Mouse (Mus musculus) CD8-positive naive resting alpha-beta T cell, adult 2 months (primary cell): ENCODE measurements around the gene Gin1.
"Not testable (repeated sequence)": the region's sequence is repeated elsewhere in the genome, so short reads cannot be mapped to it uniquely, and the experiment has no call there.

ENCODE experiments used
- DNase-seq, 2 experiments: peaks; one replicate each; pipeline ENCODE4 v3.0.0; 2022; ENCODE audit warnings: low read depth in 2 of 2, low spot score in 2 of 2

Gin1 gene

DNA sequence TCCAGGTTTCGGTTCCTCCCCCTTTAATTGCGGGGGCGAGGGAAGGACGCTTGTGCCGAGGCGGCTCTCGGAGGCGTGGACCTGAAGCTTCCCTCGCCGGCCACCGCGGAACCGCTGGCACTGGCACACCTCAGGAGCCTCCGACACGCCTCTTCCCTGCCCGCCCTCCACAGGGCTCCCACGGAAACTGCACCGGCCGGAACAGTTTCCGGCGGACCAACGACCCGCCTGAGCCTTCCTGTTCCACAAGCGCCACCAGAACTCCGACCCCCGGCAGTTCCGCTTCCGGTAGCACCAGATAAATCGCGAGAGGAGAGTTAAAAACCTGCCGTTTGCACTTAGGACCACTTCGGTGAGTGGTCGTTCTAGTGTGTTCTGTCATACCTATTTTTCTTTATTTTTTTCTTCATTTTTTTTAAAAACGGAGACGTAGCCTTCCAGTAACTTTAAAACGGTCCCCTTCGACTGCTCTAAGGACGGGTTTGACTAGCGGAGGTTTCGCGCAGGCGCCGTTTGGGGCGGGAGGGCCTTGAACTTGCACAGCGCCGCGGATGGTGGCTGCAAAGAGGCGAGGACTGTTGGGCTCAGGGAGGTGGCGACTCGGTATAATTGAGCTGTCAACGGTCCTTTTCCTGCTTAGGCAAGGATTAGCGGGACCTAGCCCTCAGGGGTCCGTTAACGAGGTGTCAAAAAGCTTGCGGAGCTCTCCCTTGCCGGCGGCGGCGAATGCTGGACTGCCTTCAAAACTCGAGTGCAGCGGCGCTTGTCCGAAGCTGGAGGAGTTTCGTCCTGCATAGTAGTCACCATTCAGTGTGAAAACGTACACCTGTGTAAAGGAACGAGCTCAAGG, at the start of gene Gin1, which contains the start of gene Ppip5k2:
Gin1 (plus strand) TSS at position 269 of the 850 bp plus-strand sequence.
Ppip5k2 (minus strand) TSS at position 508 of the 850 bp plus-strand sequence.
- peak; percentile 91 to 93 for DNase-seq

GRCm38 (mm10) chr1:97726730-97727129, 43.2 kb upstream of the Gin1 start:
- no peak for DNase-seq

DNA sequence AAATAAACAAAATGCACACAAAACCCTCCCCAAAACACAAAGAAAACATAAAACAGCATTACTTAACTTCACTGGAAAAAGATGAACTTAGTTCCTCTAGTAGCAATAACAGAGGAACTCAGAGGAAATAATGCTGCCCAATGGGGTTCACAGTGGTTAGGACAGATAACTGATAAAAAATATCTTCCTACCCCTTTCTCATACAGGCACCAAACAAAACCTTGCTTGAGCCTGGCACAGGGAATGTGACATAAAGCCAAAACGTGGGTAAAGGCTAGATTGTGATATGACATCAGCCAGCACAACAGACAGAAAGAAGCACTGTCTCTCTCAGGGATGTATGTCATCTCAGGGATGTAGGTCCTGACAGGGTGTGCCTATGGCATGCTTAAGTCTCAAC, 40.6 kb upstream of the Gin1 start:
- DNase-seq, result no peak

DNA sequence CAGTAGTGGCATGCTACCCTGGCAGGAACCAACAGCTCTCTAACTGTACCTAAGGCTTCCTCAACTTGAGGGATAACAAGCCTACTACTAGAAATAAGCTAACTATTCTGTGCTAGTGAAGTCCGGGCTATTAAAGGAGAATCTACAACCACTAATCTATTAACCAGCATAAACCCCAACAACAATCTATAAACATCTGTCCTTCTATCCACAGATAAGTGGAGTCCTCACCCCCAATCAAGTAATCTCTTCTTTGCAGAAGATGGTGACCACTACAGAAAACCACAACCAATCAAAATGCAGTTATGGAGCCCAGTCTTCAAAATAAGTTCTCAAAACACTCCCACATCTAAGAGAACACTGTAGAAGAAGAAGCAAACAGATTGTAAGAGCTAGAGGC, 26.9 kb upstream of the Gin1 start:
- no peak for DNase-seq

GRCm38 (mm10) chr1:97745712-97746111, 24.3 kb upstream of the Gin1 start:
- DNase-seq, result no peak

DNA sequence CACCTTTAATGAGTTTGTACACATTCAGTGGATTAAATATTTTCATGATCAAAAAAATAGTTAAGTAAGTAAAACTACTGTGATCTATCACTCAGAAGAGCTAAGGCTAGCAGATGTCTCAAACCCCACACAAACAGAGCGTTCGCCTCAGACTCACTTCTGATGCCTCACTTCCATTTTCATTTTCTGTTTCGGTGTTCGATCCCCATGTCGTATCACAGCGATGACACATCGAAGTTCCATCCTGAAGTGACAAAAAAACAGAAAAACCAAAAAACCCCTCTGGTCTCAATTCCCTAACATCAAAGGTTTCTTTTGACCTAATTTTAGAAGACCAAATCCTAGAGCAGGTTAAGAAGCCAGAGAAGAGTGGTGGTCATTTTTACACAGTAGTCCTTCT, 23.7 kb upstream of the Gin1 start:
- DNase-seq, result no peak

GRCm38 (mm10) chr1:97748163-97748562, 21.8 kb upstream of the Gin1 start:
- no peak for DNase-seq

GRCm38 (mm10) chr1:97753216-97753615, 16.8 kb upstream of the Gin1 start:
- no peak for DNase-seq

DNA sequence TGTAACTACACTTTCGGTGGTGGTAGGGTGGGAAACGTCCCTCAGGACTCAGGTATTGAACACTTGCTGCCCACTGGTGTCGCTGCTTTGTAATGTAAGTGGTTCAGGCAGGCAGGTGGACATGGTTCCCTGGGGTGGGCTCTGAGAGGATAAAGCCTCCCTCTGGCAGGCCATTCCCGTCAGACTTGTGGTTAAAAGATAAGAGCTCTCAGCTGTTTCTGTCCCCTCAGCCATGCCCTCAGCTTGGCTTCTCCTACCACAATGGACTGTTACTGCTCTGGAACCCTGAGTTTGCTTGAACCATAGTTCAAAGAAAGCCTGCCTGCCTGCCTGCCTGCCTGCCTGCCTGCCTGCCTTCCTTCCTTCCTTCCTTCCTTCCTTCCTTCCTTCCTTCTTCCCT, 15.6 kb upstream of the Gin1 start:
- no peak for DNase-seq

GRCm38 (mm10) chr1:97759841-97760240, 10.1 kb upstream of the Gin1 start:
- no peak for DNase-seq

DNA sequence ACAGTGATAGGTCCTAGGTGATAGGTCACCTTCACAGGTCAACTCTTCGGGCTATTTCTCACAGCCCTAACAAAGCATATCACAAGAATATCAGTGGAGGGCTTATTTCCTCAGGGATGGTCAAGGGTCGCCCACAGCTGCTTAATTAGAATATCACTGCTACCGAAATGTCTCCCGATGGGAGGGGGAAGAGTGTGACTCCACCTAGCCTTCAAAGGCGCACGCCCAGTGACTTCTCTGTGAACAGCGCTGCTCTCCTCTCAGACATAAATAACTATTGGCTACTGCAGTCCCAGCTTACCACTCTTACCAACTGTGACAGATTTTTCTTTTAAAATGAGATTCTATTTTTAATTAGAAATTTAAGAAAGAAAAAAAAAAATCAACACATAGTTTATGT, 9.4 kb upstream of the Gin1 start:
- no peak for DNase-seq

- DNase-seq, result no peak
These were observed 8.5 kb upstream of the Gin1 start for GRCm38 (mm10) chr1:97761477-97761876.

DNA sequence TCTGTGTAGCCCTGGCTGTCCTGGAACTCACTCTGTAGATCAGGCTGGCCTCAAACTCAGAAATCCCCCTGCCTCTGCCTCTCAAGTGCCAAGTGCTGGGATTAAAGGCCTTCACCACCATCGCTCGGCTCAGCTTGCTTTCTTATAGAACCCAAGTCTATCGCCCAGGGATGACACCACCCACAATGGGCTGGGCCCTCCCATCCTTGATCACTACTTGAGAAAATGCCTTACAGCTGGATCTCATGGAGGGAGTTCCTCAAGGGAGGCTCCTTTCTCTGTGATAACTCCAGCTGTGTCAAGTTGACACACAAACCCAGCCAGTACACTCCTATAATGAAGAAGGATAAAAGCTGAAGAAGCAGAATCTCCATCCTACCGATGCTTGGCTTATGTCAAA, 4.3 kb upstream of the Gin1 start:
- DNase-seq, result not testable (repeated sequence)

DNA sequence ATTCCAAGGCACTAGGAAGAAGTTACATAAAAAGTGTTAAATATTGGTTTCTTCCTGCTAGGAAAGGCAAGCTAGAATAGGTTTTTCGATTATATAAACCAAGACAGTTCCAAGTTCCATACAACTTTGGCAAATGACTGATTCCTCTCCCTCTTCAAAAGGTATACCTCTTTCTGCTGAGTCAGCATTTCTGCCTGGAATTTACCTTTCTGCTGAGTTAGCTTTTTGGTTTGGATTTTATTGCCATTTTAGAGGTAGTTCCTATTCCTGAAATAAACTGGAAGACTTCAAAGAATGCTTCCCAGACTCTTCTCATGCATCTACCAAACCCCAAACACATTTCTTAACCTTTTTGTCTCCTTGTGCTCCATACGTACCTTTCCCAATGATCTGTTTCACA, 1.9 kb upstream of the Gin1 start:
- no peak for DNase-seq

- DNase-seq, result no peak
These were observed 1.1 kb upstream of the Gin1 start for GRCm38 (mm10) chr1:97768906-97769293.

DNA sequence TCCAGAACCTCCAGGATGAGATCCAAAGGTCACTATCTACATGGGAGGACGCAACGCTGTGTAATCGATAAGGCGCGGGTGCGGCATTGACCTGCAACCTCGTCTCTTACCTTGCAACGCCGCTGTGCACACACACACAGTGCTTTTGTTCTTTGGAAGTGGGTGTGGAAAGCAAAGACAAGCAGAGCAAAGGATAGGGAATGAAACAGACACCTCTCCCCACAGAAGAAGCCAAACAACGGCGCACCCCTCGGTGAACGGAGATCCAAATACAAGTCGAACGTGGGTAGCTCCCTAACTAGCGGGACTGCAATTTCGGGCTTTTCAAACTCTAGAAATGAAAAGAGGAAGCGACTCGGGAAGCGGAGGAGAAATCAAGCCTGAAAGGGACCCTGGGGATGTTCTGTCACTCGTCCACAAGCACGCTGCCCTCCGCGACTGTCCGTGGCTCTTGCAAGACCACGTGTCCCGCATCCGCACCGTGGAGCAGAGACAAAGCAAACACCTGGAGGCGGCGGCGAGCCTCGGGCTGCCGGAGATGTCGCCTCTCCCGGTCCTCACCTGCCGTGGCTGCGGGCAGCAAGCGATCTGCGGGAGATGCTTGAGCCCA, 573 bp upstream of the Gin1 start:
- peak; percentile 17 to 26 for DNase-seq

- no peak for DNase-seq
These were observed 1.1 kb downstream of the Gin1 start for GRCm38 (mm10) chr1:97771118-97771517.

GRCm38 (mm10) chr1:97771727-97772126, 1.8 kb downstream of the Gin1 start:
- no peak for DNase-seq

DNA sequence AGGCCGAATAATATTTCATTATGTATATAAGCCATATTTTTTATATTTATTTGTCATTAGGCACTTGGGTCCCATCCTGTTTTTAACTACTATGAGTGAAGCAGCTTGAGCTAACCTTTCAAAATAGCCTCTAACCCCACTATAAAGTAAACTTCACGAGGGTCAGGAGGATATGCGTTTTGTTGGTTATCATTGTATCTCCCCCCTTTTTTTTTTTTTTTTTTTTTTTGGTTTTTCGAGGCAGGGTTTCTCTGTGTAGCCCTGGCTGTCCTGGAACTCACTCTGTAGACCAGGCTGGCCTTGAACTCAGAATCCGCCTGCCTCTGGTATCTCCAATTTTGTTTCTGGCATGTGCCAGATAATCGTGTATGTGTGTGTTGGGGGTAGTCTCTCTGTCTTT, 3.4 kb downstream of the Gin1 start:
- no peak for DNase-seq

GRCm38 (mm10) chr1:97773973-97774372, 4.0 kb downstream of the Gin1 start:
- DNase-seq, result no peak

GRCm38 (mm10) chr1:97781674-97782073, 11.7 kb downstream of the Gin1 start:
- no peak for DNase-seq

DNA sequence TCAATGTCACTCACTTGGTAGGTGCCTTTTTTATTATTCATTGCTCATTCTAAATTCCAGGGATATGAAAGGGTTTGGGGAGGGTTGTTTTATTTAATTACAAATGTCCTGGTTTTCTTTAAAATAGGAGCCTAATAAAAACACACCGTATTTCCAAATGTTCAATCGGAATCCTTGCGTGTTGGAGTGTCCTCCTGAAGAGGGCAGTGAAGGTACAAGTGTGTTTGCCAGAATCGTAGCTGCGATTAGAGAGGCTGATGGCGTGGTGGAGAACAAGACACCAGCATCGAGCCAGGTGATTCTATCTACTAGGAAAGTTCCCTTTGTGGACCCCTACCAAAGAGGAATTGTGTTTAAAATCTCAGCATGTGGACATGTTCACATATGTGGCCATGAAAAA, 15.0 kb downstream of the Gin1 start:
- DNase-seq, result no peak
